Mouse (Mus musculus) embryonic fibroblast, embryonic 13.5 days (primary cell): Measurements from ENCODE around the gene Sertad1.

Experiments
- CTCF ChIP-seq: IDR thresholded peaks from 2 replicates; pipeline ENCODE4 v1.5.1; 2011; ENCODE audit warnings: mild to moderate bottlenecking, control low read depth, low read length, moderate library complexity, borderline replicate concordance; ENCODE audit not compliant: insufficient read depth
- POLR2A ChIP-seq: IDR thresholded peaks from 2 replicates; pipeline ENCODE4 v1.6.1; 2011; ENCODE audit warnings: low read depth, mild to moderate bottlenecking, control low read depth, low read length, moderate library complexity

DNA sequence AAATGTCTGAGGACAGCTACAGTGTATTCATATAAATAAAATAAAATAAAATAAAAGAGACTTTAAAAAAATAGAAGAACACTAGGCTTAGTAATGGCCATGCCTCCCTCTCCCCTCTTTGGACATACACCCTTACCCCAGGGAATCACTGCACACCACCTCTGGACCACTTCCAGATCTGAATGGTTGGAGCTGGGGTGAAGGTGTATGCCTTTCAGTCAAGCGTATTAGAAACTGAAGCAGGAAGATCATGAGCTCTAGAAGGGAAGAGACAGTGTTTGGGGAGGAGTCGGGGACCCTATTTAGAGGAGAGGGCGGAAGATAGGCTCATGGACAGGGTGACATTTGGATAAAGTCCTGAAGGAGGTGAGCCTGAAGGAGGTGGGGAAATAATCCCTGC lies 6.2 kb upstream of the Sertad1 start:
- TF ChIP-seq CTCF (no peak), POLR2A (no peak)
